Comparison of ENCODE assay signal across 8 mouse cellular contexts in the genomic region with DNA sequence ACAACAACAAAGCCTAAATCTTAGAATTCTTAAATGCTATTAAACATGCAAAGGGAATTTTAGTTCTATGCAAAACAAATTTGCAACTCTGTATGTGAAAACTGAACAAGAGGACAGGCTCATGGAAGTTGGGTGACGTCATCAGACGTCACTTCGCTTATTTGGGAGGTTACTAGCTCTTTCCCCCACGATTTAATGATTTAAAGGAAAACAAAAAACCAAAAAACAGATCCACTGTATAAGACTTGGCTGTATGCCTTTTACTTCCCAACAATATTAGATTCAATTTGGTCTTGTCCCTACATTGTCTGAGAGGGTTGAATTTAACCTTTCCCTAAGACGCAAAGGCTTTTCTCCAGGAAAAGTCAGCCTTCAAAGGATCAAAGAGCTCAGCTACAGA. TPM values are rescaled to one million over a fixed set of nuclear protein-coding genes. Genes with fewer than 3 reads are reported as not detected.
A peak's percentile ranks its signal among the peaks of the same experiment; 100 is the strongest.
DNase-seq lines count a peak whose midpoint lies in the region; ATAC-seq and TF ChIP-seq lines count a peak whose summit lies in the region.

A gene (plus strand): TSS at position 130 of the 400 bp plus-strand sequence.

- TF ChIP-seq CTCF in thymus, adult 2 months (IDR thresholded peaks at IDR 0.05; ENCODE audit: borderline replicate concordance, control insufficient read depth, extremely low read depth, insufficient read depth, low read length, poor library complexity): no peak

- TF ChIP-seq POLR2A in thymus, adult 2 months (IDR thresholded peaks at IDR 0.05; ENCODE audit: control insufficient read depth, extremely low read depth, insufficient read depth, low read length, poor library complexity): no peak

- 32% methylated on average over 5 of the region's 5 CpGs for WGBS in thymus, adult 2 months
- 7% methylated on average over 5 of the region's 5 CpGs for WGBS in liver, embryonic 12.5 days (ENCODE audit: insufficient replicate concordance)

- H3K4me3 ChIP-seq in thymus, adult 2 months (ENCODE audit: control insufficient read depth, insufficient read depth, low read length): peak within 1 kb of the TSS; percentile 92
- peak within 1 kb of the TSS; percentile 72 for H3K4me3 ChIP-seq in liver, embryonic 12.5 days

- peak within 1 kb of the TSS; percentile 85 for H3K4me2 ChIP-seq in liver, embryonic 12.5 days

- no peak for ATAC-seq in inflammation-experienced regulatory T-cells, adult 6 months
- no peak for ATAC-seq in liver, embryonic 12.5 days

- H3K9ac ChIP-seq in liver, embryonic 12.5 days: peak within 1 kb of the TSS; percentile 80

- DNase-seq in thymus, adult 2 months: no peak
- no peak for DNase-seq in thymus, adult 18-20 months
- peak; percentile 47 for DNase-seq in brain, embryonic 18.5 days (ENCODE audit: low read depth, low spot score)
- no peak for DNase-seq in gastrocnemius, adult 8-10 months (ENCODE audit: low spot score in 2 of 2)
- DNase-seq in skeletal muscle tissue, adult 2 months (ENCODE audit: low read depth, low spot score): peak; percentile 48
- DNase-seq in spleen, adult 18-20 months: no peak

- H3K9me3 ChIP-seq in liver, embryonic 12.5 days (replicated peaks): no peaks in the 10 kb centered on the region

- peaks cover 5% of the 10 kb centered on the region; the same call in 1 of the 2 replicates for H3K4me1 ChIP-seq in thymus, adult 2 months (replicated peaks; ENCODE audit: control insufficient read depth, insufficient read depth, low read length)
- peaks cover 16% of the 10 kb centered on the region for H3K4me1 ChIP-seq in liver, embryonic 12.5 days

- no peaks in the 10 kb centered on the region for H3K27me3 ChIP-seq in thymus, adult 2 months (ENCODE audit: control insufficient read depth, insufficient read depth, low read length)
- H3K27me3 ChIP-seq in liver, embryonic 12.5 days (replicated peaks): no peaks in the 10 kb centered on the region; the same call in 1 of the 2 replicates

- H3K27ac ChIP-seq in thymus, adult 2 months (ENCODE audit: control insufficient read depth, insufficient read depth, low read length): peak within 1 kb of the TSS; percentile 6; the same call in 1 of the 2 replicates
- peak within 1 kb of the TSS; percentile 89 for H3K27ac ChIP-seq in liver, embryonic 12.5 days

- H3K36me3 ChIP-seq in thymus, adult 2 months (ENCODE audit: control insufficient read depth, insufficient read depth, low read length): no peaks in the 10 kb centered on the region
- H3K36me3 ChIP-seq in liver, embryonic 12.5 days: peaks cover 7% of the 10 kb centered on the region

RNA-seq across cellular contexts. Expression of the gene that starts here (rescaled TPM):
- polyA plus RNA-seq in thymus, adult 2 months (2012; rRNA removed): 12.5 and 16.7 TPM in 2 replicates
- total RNA-seq in gastrocnemius, adult 8-10 months (2022): 10 to 100 TPM; 74.9 to 84.8 (median 79.8) TPM
- 10 to 100 TPM; 31.6 to 32.8 (median 32.4) TPM for polyA plus RNA-seq in inflammation-experienced regulatory T-cells, adult 6 months (2017; shearing (Covaris generic))
- polyA plus RNA-seq in liver, embryonic 12.5 days (2016; fragmentation: Nextera tagmentation; extraction: Ambion mirVana): 14.8 and 15.1 TPM in 2 replicates

Comparison
In these comparisons a context has a peak if more than half of its experiments do, and no peak if none do; other contexts are left out.
1. DNase-seq: peak in brain, embryonic 18.5 days (single experiment) and skeletal muscle tissue, adult 2 months (single experiment); none in thymus, adult 2 months (single experiment), thymus, adult 18-20 months (0 of 2), gastrocnemius, adult 8-10 months (0 of 2) and spleen, adult 18-20 months (0 of 2).